Mouse (Mus musculus): ENCODE measurements around the gene Iqsec1.

DNA sequence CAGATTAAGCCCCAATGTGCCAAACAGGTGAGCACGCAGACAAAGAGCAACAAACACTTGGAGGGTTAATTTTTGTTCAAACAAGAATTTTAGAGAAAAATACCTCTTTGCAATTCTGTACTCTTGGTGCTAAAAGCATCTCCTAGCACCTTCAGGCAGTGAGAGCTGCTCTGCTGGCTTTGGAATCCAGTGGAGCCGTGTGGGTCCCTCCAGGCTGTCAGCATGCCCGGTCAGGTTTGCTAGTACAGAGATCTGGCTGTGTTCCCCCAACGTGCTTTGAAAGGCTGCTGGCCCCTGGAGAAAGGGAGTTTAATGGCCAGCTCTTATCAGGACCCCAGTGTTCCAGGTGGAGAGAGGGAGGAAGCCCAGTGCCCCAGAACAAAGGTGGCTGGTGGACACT lies 23.1 kb upstream of the Iqsec1 start:
- TF ChIP-seq CTCF (IDR thresholded peaks at IDR 0.05; ENCODE audit: borderline replicate concordance, control insufficient read depth, extremely low read depth, insufficient read depth, low read length, poor library complexity), result no peak
- no peak for TF ChIP-seq POLR2A (IDR thresholded peaks at IDR 0.05; ENCODE audit: control insufficient read depth, extremely low read depth, insufficient read depth, low read length, poor library complexity)
